Mouse (Mus musculus): ENCODE measurements at regions not wholly inside any gene's neighbourhood (a gene's known extent, or its start where the extent isn't known, plus 50 kb on each side); places are given as distances from the start of the nearest gene placed in this dataset.

DNA sequence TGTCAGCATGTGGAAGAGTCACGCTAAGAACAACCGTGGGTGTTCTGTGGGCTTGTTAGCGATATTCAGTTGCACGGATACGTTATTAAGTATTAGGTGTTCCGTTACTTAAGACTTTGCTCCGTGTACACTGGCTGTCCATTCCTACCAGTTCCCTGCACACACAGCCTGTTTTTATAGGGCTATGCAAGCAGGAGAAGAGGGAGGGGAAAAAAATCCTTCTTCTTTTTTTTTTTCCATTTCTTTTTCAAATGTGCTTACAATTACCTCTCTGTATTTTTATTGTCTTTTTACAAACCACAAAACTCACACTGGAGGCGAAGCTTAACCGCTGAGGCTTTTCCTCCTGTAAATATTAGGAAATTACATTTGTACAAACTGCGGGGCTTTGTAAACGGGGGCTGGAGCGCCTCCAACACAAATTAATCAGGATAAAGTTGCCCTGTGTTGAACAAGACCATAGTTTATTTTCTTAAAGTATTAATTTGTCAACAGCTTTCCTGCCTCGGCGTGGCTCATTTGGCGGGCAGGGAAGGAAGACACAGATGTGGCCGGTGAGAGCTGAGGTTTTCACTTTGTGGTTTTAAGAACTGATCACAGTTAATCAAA is 340.8 kb upstream of the Mki67 start:
- H3K79me2 ChIP-seq (ENCODE audit: control insufficient read depth, insufficient read depth, low read length, poor library complexity), result no peaks in the 10 kb centered on the region
- H3K36me3 ChIP-seq (ENCODE audit: control insufficient read depth in 1 of 2, insufficient read depth in 2 of 2, low read length in 2 of 2), result no peaks in the 10 kb centered on the region
- H3K9me3 ChIP-seq (replicated peaks; ENCODE audit: insufficient read depth, low read length), result no peaks in the 10 kb centered on the region
- no peaks in the 10 kb centered on the region for H3K27me3 ChIP-seq (ENCODE audit: control insufficient read depth in 1 of 2, insufficient read depth in 2 of 2, low read length in 2 of 2)
- DNase-seq (ENCODE audit: low read depth, low spot score), result no peak
- H3K27ac ChIP-seq (ENCODE audit: control insufficient read depth, low read depth, low read length), result no peak overlapping the region
- TF ChIP-seq E2F4 (IDR thresholded peaks at IDR 0.05; ENCODE audit: borderline replicate concordance, low read depth, low read length), result no peak
- no peak for TF ChIP-seq SIN3A (IDR thresholded peaks at IDR 0.05; ENCODE audit: low read length)
- TF ChIP-seq MAX (IDR thresholded peaks at IDR 0.05; ENCODE audit: low read length), result no peak
- no peak for TF ChIP-seq POLR2A (IDR thresholded peaks at IDR 0.05; ENCODE audit: control insufficient read depth in 1 of 2, insufficient read depth in 1 of 2, low read depth in 1 of 2, low read length in 2 of 2, poor library complexity in 1 of 2)
- no peak for TF ChIP-seq EP300 (IDR thresholded peaks at IDR 0.05; ENCODE audit: low read depth in 1 of 2, low read length in 2 of 2)
- no peak for TF ChIP-seq MXI1 (IDR thresholded peaks at IDR 0.05; ENCODE audit: low read depth, low read length)
- no peak for TF ChIP-seq POLR2AphosphoS2 (IDR thresholded peaks at IDR 0.05; ENCODE audit: low read length)
- no peak for TF ChIP-seq MAFK (IDR thresholded peaks at IDR 0.05; ENCODE audit: borderline replicate concordance, low read depth, low read length)
- TF ChIP-seq BHLHE40 (IDR thresholded peaks at IDR 0.05; ENCODE audit: borderline replicate concordance, low read depth, low read length), result no peak
- TF ChIP-seq ETS1 (IDR thresholded peaks at IDR 0.05; ENCODE audit: low read depth, low read length), result no peak
- TF ChIP-seq KAT2A (conservative IDR thresholded peaks at IDR 0.05; ENCODE audit: low read depth, low read length), result no peak
- TF ChIP-seq GABPA (IDR thresholded peaks at IDR 0.05; ENCODE audit: low read depth, low read length), result no peak
- no peak for TF ChIP-seq ZKSCAN1 (IDR thresholded peaks at IDR 0.05; ENCODE audit: low read depth, low read length)
- H3K4me3 ChIP-seq (ENCODE audit: control insufficient read depth in 1 of 2, insufficient read depth in 1 of 2, low read depth in 2 of 2, low read length in 2 of 2), result no peak overlapping the region
- no peak overlapping the region for H3K9ac ChIP-seq (ENCODE audit: control insufficient read depth, low read depth, low read length, poor library complexity, severe bottlenecking)
- H3K4me1 ChIP-seq (ENCODE audit: control insufficient read depth in 1 of 2, insufficient read depth in 2 of 2, low read length in 2 of 2), result no peaks in the 10 kb centered on the region

DNA sequence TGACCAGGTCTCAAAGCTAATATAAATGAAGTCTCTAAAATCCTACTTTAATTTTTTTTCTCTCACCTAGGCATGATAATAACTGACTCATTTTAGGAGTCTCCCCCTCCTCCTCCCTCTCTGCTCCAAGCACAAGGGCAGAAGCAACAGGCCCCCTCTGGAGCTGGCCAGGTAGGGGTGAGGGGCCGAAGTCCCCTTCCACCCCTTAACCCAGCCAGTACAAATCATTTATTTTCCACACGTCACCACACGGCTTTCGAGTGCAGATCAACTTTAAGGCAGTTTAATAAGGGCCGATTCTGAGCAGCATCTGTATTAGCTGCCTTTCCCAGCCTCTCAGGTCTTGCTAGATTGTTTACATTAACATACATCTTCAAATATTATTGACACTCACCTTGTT is 342.2 kb upstream of the Mki67 start:
- Histone ChIP-seq H3K9me3 (replicated peaks; ENCODE audit: insufficient read depth, low read length) (no peaks in the 10 kb centered on the region), H3K4me1 (ENCODE audit: control insufficient read depth in 1 of 2, insufficient read depth in 2 of 2, low read length in 2 of 2) (no peaks in the 10 kb centered on the region), H3K9ac (ENCODE audit: control insufficient read depth, low read depth, low read length, poor library complexity, severe bottlenecking) (no peak overlapping the region), H3K27me3 (ENCODE audit: control insufficient read depth in 1 of 2, insufficient read depth in 2 of 2, low read length in 2 of 2) (no peaks in the 10 kb centered on the region), H3K27ac (ENCODE audit: control insufficient read depth, low read depth, low read length) (no peak overlapping the region), H3K36me3 (ENCODE audit: control insufficient read depth in 1 of 2, insufficient read depth in 2 of 2, low read length in 2 of 2) (no peaks in the 10 kb centered on the region), H3K79me2 (ENCODE audit: control insufficient read depth, insufficient read depth, low read length, poor library complexity) (no peaks in the 10 kb centered on the region), H3K4me3 (ENCODE audit: control insufficient read depth in 1 of 2, insufficient read depth in 1 of 2, low read depth in 2 of 2, low read length in 2 of 2) (no peak overlapping the region)
- no peak for DNase-seq (ENCODE audit: low read depth, low spot score)
- TF ChIP-seq ZNF384 (IDR thresholded peaks at IDR 0.05; ENCODE audit: low read depth, low read length) (no peak), ZKSCAN1 (IDR thresholded peaks at IDR 0.05; ENCODE audit: low read depth, low read length) (no peak), POLR2AphosphoS2 (IDR thresholded peaks at IDR 0.05; ENCODE audit: low read length) (no peak), TAL1 (IDR thresholded peaks at IDR 0.05; ENCODE audit: low read length) (no peak), RCOR1 (IDR thresholded peaks at IDR 0.05; ENCODE audit: low read depth, low read length) (no peak), SMC3 (IDR thresholded peaks at IDR 0.05; ENCODE audit: low read depth, low read length) (no peak), SIN3A (IDR thresholded peaks at IDR 0.05; ENCODE audit: low read length) (no peak), POLR2AphosphoS5 (IDR thresholded peaks at IDR 0.05; ENCODE audit: borderline replicate concordance, low read depth, low read length) (no peak), KAT2A (conservative IDR thresholded peaks at IDR 0.05; ENCODE audit: low read depth, low read length) (no peak), CTCF (IDR thresholded peaks at IDR 0.05 in 2 of 3, conservative IDR thresholded peaks at IDR 0.05 in 1 of 3; ENCODE audit: control insufficient read depth in 1 of 3, insufficient read depth in 1 of 3, low read depth in 2 of 3, low read length in 3 of 3, poor library complexity in 1 of 3, severe bottlenecking in 1 of 3) (no peak), ZMIZ1 (IDR thresholded peaks at IDR 0.05; ENCODE audit: low read depth, low read length) (no peak), CHD1 (IDR thresholded peaks at IDR 0.05; ENCODE audit: low read depth, low read length) (no peak), MAX (IDR thresholded peaks at IDR 0.05; ENCODE audit: low read length) (no peak)

Data from MEL (cell line).